Mouse (Mus musculus) brain, embryonic 14.5 days (tissue): ENCODE data around the gene Lingo1.

Experiments
- CTCF ChIP-seq: fragments of 200-500 bp; IDR thresholded peaks from 2 replicates; pipeline ENCODE4 v1.5.1; 2012; ENCODE audit warnings: inconsistent platforms, mild to moderate bottlenecking, moderate library complexity, borderline replicate concordance; ENCODE audit not compliant: insufficient read depth, insufficient read length; ENCODE audit errors: extremely low read depth
- POLR2A ChIP-seq: fragments of 200-500 bp; IDR thresholded peaks from 2 replicates; pipeline ENCODE4 v1.6.1; 2012; ENCODE audit warnings: mild to moderate bottlenecking, inconsistent platforms, borderline replicate concordance; ENCODE audit not compliant: poor library complexity, insufficient read depth, insufficient read length, severe bottlenecking; ENCODE audit errors: extremely low read depth

DNA sequence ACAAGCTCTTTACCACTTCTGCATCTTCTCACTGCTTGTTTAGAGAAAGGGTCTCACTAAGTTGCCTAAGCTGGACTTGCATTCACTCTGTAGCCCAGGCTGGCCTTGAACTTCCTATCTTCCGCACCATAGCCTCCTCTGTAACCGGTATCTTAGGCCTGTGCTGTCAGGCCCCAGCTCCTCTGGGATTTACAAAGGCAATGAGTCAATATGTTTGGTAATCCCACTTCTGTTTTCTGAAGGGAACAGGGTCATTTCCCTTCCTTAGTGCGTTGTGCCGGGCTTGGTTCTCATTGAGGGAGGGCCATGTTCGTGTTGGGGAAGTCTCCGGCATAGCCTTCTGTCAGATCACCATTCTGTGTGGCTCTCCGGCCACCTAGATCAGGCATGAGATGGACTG is 203.6 kb downstream of the Lingo1 start:
- TF ChIP-seq CTCF (no peak), POLR2A (no peak)
